19 mouse cellular contexts compared by ENCODE assay signal in genomic region chr9:4020093-4020492, GRCm38 (mm10).
"Had no signal": no experiment of that assay in that cellular context is flagged by ENCODE, and none has a peak within 500 bp of the region (broad histone marks: within the 10 kb centered on the region; RNA-seq: fewer than 3 reads in every experiment).

No protein-coding gene starts in this region.

- H3K4me2 ChIP-seq: lung, embryonic 14.5 days; midbrain, embryonic 12.5 days; neural tube, embryonic 13.5 days; neural tube, embryonic 15.5 days; stomach, embryonic 15.5 days had no signal

- H3K9me3 ChIP-seq: midbrain, embryonic 12.5 days; neural tube, embryonic 13.5 days; stomach, embryonic 15.5 days had no signal

- ATAC-seq: midbrain, embryonic 16.5 days had no signal

- H3K4me3 ChIP-seq: midbrain, embryonic 10.5 days; midbrain, embryonic 12.5 days; myocyte; neural tube, embryonic 13.5 days; neural tube, embryonic 15.5 days; stomach, embryonic 15.5 days had no signal

- H3K9ac ChIP-seq: lung, embryonic 14.5 days; midbrain, embryonic 12.5 days; neural tube, embryonic 13.5 days; neural tube, embryonic 15.5 days; stomach, embryonic 15.5 days had no signal

- DNase-seq: lung, adult 18-20 months; lung, embryonic 14.5 days; lung, postnatal 10 days; lung, postnatal 4 days; midbrain, embryonic 14.5 days; retina, postnatal 1 day; right cerebral cortex, adult 18-20 months; right cerebral cortex, postnatal 25 days; right cerebral cortex, postnatal 4 days; thymus, adult 2 months; thymus, postnatal 36 days had no signal

- H3K27ac ChIP-seq: midbrain, embryonic 10.5 days; midbrain, embryonic 12.5 days; neural tube, embryonic 13.5 days; neural tube, embryonic 15.5 days; stomach, embryonic 15.5 days; stomach, postnatal 0 days had no signal

- H3K27me3 ChIP-seq: midbrain, embryonic 12.5 days; neural tube, embryonic 13.5 days; neural tube, embryonic 15.5 days; stomach, embryonic 15.5 days had no signal

- H3K4me1 ChIP-seq: midbrain, embryonic 10.5 days; midbrain, embryonic 12.5 days; neural tube, embryonic 13.5 days; neural tube, embryonic 15.5 days; stomach, embryonic 15.5 days had no signal

- H3K36me3 ChIP-seq: midbrain, embryonic 10.5 days; midbrain, embryonic 12.5 days; neural tube, embryonic 13.5 days; neural tube, embryonic 15.5 days; stomach, embryonic 15.5 days had no signal
